Mouse (Mus musculus) c-Kit-positive CD71-positive TER-119-positive erythroid progenitor cells, embryonic 14.5 days (primary cell): ENCODE measurements around the gene Trank1.

ENCODE experiments used
- DNase-seq: peaks from one replicate; pipeline ENCODE4 v3.0.0-alpha.2; 2013; ENCODE audit warnings: low spot score

The Trank1 gene

DNA sequence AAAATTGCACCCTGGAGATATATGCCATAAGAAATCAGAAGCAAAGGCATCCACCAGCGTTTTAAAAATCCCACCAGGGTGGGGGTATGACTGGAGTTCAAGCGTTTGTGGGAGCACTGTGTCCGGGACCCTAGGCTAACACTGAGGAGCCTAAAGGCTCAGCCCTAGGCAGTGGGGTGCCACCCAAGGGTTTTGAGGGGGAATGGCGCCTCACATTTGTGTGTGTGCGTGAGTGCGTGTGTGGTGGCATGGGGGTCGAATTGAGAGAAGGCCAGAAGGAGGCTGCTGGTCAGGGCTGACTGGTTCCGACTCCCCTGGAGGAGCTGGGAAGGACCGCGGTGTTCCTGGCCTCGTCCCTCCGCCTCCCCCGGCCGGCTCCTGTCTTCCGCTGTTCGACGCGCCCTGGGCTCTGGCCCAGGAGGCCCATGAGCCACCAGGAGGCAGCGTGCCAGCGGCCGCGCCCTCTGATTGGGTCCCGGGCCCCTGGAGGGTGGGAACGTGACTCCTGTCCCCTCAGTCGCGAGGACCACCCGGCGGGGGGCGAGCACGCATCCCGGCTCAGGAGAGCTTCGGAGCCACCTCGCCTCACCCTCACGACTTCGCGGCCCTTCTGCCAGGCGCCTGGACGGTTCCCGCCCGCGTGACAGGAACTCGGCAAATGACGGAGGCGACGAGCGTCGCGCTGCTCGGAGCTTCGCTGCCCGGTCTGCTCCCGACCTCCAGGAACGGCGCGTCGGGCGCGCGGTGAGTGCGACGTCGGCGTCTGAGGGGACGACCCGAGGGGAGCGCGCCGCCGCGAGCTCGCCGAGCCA is at the start of gene Trank1:
Gene Trank1, plus strand, starts transcription at position 709 of the 812 bp plus-strand sequence.
- DNase-seq: no peak

DNA sequence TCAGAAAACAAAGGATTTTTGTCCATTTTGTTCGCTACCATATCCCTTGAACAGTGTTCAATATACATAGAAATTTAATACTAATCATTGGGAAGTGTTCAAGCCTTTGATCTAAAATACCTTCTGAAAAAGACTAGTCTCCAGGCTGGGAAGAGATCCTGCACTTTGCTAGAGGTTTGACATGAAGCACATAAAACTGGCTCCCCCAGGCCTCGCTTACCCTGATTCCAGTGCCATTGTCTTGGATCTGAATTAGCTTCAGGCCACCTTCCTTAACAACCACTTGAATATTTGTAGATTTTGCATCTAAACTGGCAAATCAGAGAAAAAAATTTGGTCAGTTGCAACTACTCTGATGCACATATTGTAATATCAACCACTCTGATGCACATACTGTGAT is 43.5 kb upstream of the Trank1 start:
- DNase-seq: no peak

DNA sequence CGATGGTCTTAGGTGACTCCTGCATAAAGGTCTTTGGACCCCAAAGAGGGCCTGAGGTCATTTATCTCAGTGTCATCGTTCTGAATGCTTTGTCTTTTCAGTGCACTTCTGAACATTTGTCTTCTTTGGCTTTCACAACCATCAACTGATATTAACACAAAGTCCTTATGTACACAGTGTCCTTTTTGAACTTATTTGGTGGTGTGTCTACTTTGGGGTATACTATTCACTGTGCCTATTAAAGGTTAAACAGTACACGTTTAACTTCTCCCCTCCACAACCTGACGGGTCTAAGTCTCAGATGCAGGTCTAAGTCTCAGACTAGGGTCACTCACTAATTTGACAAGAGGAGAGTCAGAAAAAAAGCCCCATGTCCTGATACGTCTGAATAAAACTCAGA is 40.9 kb upstream of the Trank1 start:
- DNase-seq: no peak

DNA sequence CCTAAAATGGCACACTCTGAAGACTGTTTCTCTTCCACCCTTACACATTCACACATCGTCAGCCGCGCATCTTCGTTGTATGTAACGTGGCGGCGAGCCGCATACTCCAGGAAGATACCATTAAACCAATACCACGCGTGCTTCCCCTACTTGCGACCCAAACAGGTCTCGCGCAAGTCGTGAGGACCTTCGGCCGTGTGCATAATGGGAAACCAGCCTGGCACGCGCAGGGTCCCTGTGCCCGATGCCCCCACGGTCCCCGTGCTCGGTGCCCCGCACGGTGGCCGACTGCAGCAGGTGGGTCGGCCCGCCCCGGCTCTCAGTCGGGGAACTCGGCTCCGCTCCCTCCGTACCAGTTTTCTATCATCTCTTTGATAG is 40.5 kb upstream of the Trank1 start:
- no peak for DNase-seq

DNA sequence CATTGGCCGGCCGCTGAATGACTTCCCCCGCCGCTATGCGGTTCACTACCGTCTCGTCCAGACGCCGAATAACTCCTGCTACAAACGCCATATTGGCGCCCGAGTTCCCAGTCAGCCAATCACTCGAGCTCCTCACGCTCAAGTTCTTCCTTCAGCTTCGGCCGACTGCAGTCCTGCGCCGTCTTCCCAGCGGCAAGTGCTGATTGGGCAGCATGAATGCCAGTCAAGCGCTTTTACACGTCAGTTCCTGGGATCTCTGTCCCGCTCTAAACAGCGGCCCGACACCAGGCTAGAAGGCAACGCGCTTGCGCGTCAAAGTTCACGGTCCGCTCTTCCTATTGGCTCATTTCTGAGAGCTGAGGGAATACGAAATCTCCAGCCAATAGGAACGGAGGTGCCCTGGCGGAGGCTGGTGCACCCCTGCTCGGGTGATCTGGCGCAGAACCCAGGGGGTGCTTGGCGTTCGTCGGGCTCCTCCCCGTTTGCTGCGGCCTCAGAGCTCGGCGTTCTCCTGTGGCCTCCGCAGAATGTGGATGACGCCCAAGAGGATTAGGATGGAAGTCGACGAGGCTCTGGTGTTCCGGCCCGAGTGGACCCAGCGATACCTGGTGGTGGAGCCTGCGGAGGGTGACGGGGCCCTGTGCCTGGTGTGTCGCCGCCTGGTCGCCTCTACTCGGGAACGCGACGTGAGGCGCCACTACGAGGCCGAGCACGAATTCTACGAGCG is 39.9 kb upstream of the Trank1 start, which contains the start of the genes Mlh1 and Epm2aip1:
Gene Mlh1, minus strand, starts transcription at position 358 of the 727 bp plus-strand sequence.
Gene Epm2aip1, plus strand, starts transcription at position 496 of the 727 bp plus-strand sequence.
- peak; percentile 99 for DNase-seq

DNA sequence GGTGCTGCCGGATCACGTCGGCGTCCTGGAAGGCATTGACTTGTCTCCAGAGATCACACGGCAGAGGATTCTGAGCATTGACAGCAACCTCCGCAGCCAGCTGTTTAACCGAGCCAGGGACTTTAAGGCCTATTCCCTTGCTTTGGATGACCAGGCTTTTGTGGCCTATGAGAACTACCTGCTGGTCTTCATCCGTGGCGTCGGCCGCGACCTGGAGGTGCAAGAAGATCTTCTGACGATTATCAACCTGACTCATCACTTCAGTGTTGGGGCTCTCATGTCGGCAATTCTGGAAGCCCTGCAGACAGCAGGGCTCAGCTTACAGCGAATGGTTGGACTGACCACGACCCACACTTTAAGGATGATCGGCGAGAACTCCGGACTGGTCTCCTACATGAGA is 39.2 kb upstream of the Trank1 start:
- DNase-seq: peak; percentile 52

DNA sequence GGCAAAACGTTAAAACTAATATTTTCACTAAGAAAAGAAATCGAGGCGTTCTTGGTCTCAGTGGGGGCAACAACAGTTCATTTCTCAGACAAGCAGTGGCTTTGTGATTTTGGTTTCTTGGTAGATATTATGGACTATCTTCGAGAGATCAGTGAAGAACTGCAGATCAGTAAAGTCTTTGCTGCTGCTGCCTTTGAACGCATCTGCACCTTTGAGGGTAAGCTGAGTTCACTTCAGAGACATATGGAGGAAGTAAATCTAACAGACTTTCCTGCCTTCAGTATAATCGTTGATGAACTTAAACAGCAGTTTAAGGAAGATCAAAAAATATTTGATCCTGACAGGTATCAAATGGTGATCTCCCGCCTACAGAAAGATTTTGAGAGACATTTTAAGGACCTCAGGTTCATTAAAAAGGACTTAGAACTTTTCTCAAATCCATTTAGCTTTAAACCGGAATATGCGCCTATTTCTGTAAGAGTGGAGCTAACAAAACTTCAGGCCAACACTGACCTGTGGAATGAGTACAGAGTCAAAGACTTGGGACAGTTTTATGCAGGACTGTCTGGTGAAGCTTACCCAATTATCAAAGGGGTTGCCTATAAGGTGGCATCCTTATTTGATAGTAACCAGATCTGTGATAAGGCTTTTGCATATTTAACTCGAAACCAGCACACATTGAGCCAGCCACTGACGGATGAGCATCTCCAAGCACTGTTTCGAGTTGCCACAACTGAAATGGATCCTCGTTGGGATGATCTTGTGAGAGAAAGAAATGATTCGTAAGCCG is 38.3 kb upstream of the Trank1 start:
- no peak for DNase-seq

DNA sequence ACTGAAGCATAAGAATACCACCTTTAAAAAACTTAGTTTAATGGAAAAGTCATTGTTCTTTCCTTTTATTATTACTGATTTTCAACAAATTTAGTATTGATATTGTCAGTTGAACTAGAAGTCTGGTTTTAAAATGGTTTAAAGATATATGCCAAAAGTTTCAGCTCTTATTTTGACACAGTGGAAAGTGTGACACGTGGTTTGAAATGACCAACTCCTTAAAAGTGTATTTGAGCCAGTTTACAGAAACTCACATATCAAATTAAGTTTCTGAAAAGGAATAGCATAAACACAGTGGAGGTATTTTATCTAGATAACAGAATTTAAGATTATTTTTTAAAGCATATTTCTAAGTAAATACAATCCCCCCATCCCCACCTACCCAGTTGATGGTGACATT is 37.6 kb upstream of the Trank1 start:
- DNase-seq: no peak

DNA sequence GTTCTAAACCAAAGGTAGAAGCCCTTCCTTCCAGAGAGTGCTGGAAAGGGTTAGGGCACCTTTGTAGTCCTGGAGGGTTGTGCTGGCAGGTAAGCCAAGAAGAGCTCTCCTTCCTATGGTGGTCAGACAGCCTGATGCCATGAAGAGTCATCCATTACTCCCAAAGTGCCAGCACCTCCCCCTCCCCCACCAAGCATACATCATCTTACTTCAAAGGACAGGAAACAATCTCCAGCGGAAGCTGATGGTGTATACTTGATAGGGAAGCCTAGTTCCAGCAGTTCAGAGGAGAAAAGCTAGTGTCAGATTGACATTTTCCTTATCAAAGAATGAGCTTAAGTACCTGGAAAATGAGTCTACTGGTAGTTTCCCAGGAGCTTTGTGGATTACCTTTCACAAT is 36.4 kb upstream of the Trank1 start:
- DNase-seq: no peak

DNA sequence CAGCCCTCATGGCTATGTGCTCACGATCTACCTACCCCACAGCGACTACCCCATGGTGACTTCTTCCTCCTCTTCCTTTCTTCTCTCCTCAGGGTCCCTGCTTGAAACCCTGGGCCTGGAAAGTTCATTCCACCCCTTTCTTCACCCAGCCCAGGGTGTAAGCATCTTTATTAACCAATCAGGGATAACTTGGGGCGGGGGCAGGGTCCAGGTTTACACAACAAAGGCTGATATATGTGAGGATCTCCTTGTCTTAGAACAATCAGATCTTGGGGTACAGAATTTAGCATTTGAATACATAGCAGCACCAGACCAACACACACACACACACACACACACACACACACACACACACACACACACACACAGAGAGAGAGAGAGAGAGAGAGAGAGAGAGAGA is 26.5 kb upstream of the Trank1 start:
- no peak for DNase-seq

DNA sequence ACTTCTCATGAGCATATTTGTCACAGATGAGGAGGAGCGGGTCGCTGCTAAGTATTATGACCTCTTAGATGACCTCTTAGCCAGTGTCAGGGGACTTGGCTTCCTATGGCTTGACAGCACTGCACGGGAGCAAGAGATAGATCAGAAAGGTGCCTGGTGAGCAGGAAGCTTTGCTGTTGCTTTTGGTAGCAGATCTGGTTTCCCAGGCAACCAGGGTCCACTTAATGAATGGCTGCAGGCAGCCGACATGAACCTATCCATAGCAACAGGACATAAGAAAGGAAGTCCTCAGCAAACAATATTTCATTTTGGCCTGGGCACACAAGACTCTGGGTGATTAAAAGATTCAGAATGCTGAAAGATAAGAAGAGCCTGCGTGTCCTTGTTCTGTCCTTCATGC is 25.9 kb upstream of the Trank1 start:
- no peak for DNase-seq

DNA sequence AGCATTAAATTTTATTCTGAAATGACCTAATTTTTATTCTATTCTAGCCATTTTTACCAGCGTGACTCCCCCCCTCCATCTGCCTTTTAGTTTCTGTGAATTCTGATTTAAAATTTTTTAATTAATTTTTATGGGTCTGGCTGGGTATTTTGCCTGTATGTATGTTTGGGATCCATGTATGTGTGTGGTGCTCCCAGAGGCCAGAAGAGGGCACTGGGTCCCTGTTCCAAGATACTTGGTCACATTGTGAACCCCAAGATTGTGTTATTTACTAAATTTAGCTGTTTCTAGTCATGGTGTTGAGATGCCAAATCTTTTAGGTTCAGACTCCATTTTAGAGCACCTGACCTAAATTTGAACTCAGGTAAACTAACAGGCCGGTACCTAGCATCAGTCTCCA is 25.1 kb upstream of the Trank1 start:
- DNase-seq: no peak

DNA sequence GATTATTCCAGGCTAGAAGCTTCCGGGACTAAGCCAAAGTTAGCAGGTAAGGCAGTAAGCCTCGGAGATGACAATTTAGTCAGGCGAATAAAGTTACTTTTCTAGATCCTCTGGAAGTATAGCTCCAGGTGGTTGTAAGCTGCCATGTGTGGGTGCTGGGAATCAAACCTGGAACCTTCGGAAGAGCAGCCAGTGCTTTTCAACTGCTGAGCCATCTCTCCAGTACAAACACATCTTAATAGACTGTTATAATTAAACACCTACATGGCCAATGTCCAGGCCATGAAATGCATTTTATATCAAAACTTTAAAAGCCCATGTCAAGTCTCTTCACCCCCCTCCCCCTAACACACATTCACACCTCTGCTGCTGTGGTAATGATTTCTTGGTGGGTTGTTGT is 23.6 kb upstream of the Trank1 start:
- no peak for DNase-seq

DNA sequence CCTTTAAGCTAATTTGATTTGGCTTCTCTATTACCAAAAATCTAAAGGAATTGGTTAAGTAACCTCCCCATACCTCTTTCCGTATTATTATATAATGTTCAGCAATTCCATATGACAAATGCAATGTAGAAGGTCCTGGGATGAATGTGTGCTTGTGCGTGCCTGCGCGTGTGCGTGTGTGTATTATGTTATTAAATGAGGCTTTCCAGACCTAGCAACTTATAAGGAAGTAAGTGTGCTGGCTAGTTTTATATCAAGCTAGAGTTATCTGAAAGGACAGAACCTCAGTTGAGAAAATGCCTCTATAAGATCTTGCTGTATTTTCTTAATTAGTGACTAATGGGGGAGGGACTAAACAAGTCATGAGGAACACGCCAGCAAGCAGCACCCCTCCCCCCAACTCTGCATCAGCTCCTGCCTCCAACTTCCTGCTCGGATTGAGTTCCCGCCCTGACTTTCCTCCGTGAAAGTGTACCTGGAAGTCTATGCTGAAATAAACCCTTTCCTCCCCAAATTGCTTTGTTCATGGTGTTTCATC is 22.2 kb upstream of the Trank1 start:
- no peak for DNase-seq

DNA sequence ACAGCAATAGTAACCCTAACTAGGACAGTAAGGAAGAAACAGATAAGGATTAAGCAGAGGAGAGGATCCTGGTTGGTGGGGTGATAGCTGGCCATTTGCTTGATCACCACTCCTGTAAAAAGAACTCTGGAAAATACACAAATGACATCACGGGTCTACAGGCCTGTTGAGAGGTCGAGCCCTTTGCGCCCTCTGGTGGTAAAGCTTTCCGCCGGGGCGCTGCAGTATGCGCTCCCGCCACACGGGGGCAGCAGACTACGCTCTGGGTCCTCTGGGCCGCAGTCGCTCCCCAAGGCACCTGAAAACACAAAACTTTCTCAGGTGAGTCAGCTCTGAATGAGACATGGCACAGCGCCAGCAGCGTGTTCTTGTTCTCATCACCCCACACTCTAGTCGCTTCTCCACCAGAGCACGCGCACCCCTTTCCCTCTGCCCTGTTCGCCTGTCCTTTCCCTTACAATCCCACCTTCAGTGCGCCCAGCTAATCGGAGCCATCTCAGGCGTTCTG is 21.7 kb upstream of the Trank1 start:
- peak; percentile 80 for DNase-seq

DNA sequence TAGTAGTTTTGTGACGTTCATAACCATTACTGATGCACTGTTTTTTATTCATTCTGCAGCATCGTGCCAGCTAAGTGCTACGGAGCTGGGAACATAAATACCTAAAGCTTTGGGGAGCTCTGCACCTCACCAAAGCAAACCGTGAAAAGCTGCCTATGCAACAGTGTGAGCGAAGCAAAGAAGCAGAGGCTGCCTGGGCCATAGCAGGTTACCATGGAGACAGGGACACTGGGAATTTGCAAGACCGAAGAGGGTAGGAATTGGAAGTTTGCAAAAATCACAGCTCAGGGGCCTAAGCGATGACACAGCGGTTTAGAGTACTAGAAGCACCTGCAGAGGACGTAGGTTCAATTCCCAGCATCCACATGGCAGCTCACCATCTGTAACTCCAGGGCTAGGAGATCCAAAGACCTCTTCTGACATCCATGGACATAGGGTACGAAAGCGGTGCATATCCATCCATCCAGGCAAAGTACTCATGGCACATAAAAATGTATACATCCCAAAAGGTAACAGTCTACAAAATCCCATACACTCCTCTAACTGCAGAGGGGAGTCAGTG is 20.9 kb upstream of the Trank1 start:
- no peak for DNase-seq

DNA sequence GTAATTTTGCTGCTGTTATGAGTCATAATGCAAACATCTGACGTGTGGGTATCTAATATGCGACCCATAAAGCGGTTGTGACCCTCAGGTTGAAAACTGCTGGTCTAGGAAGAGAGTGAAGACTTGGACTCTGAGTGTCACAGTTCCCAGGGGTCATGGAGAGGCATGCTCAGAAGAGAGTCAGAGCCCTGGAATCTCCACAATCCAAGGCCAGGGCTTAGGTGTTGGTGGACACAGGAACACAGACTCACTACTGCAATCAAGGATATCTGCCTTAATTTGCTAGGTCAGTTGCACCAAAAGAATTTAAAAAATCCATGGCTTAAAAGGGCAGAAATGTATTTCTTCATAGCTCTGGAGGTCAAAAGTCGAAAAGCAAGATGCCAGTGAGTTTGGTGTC is 18.3 kb upstream of the Trank1 start:
- no peak for DNase-seq

DNA sequence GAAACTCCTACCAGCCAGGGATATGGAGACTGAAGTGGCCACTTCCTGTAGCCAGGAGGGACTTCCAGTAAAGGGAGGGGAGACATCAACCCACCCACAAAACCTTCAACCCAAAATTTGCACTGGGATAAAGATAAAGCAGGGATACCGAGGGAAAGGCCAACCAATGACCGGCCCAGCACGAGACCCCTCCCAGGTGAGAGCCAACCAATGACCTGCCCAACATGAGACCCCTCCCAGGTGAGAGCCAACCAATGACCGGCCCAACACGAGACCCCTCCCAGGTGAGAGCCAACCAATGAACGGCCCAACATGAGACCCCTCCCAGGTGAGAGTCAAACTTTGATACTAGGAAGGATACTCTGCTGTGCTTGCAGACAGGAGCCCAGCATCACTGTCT is 16.6 kb upstream of the Trank1 start:
- DNase-seq: no peak

DNA sequence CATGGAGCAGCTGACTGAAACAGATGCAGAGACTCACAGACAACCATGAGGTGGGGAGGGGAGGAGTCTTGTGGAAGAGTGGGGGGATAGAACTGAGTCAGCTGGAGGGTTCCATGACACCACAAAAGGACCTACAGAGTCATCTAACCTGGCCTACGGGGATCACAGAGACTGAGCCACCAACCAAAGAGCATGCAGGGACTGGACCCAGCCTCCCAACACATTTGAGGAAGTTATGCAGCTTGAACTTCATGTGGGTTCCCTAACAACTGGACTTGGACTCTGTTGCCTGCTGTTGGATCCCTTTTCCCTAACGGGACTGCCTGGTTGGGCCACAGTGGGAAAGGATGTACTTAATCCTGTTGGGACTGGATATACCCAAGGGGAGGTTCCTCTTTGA is 16.2 kb upstream of the Trank1 start:
- DNase-seq: no peak

DNA sequence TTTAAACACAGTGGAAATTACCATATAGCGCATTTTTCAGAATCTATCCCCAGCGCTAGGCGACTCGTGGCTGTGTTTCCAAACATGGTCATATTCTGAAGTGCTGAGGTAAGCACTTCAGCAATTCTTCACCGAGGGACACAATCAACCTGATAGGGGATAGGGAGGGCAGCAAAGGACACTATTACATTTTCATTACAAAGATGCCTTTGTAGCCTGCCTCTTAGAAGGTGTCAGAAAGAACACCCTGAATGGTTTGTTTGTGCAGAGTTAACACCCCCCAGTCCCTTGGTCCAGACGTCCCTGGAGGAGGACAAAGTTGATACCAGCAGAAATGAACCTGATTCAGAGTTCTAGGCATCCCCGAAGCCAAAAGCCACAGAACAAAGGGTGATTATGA is 15.1 kb upstream of the Trank1 start:
- DNase-seq: no peak

DNA sequence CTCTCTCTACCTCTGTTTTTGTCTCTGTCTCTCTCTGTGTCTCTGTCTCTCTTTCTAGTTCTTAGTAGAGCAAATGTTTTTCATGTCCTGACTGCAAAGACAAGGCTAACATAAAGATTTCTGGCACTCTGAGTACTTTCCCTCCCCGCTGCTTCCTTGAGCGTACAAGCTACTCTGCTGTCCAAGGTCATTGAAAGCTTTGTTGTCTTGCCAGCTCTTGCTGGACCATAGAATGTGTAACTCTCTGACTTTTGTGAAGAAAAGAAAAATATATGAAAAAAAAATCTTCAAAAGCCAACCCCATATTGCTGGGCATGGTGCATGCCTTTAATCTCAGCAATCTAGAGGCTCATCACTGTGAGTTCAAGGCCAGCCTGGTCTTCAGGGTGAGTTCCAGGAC is 12.9 kb upstream of the Trank1 start:
- DNase-seq: no peak
